Mouse (Mus musculus) forebrain, embryonic 10.5 days (tissue): Measurements from ENCODE around the gene Tor3a. TPM values are rescaled to one million over a fixed set of nuclear protein-coding genes. Genes with fewer than 3 reads are reported as not detected.

Experiments used
- DNase-seq: peaks from one replicate; pipeline ENCODE4 v3.0.0-alpha.2; 2017; ENCODE audit warnings: low spot score; ENCODE audit errors: extremely low spot score
- H3K27ac ChIP-seq: fragments of 300-500 bp; sonication (generic); 2 replicates; pipeline ENCODE4 v1.5.1; 2016; ENCODE audit warnings: mild to moderate bottlenecking
- H3K27me3 ChIP-seq: fragments of 300-500 bp; sonication (generic); 2 replicates; pipeline ENCODE4 v1.6.1; 2016; ENCODE audit warnings: mild to moderate bottlenecking; ENCODE audit not compliant: poor library complexity, severe bottlenecking
- H3K36me3 ChIP-seq: fragments of 300-500 bp; sonication (generic); replicated peaks from 2 replicates; pipeline ENCODE4 v1.6.1; 2016; ENCODE audit warnings: mild to moderate bottlenecking, moderate library complexity
- H3K4me1 ChIP-seq: fragments of 300-500 bp; sonication (generic); 2 replicates; pipeline ENCODE4 v1.6.1; 2016
- H3K4me3 ChIP-seq: fragments of 300-500 bp; sonication (generic); 2 replicates; pipeline ENCODE4 v1.5.1; 2016; ENCODE audit warnings: mild to moderate bottlenecking, moderate library complexity
- H3K9me3 ChIP-seq: fragments of 300-500 bp; sonication (generic); 2 replicates; pipeline ENCODE4 v1.6.1; 2016; ENCODE audit warnings: mild to moderate bottlenecking, moderate library complexity
- WGBS: fragments of 180-500 bp; shearing (Covaris S2); methylation state at CpG from one replicate; pipeline ENCODE4 v1.1.7; 2016; 5-methylcytosine and 5-hydroxymethylcytosine counted together
- polyA plus RNA-seq: library from polyadenylated mRNA; unstranded; fragments of >200 nt; fragmentation: Nextera tagmentation; extraction: Ambion mirVana; gene quantifications from 2 replicates; pipeline ENCODE4 v1.2.1, GENCODE M21; 2016

Tor3a gene
- polyA plus RNA-seq, 1 experiment from 2014 or later = 6.2 TPM

- Histone ChIP-seq H3K4me3 (no peak overlapping the region), H3K27me3 (no peaks in the 10 kb centered on the region), H3K36me3 (peaks cover 82% of the 10 kb centered on the region), H3K4me1 (peaks cover 3% of the 10 kb centered on the region), H3K27ac (no peak overlapping the region), H3K9me3 (no peaks in the 10 kb centered on the region)
- 92% methylated on average over 7 of the region's 7 CpGs for WGBS
- no peak for DNase-seq
Measured at GRCm38 (mm10) chr1:156702151-156702550, 28.0 kb upstream of the Tor3a start.

GRCm38 (mm10) chr1:156686025-156686661 lies 12.0 kb upstream of the Tor3a start:
- Histone ChIP-seq H3K4me1 (peaks cover 10% of the 10 kb centered on the region), H3K9me3 (no peaks in the 10 kb centered on the region), H3K4me3 (no peak overlapping the region), H3K36me3 (peaks cover 87% of the 10 kb centered on the region), H3K27me3 (no peaks in the 10 kb centered on the region), H3K27ac (no peak overlapping the region)
- 72% methylated on average over 7 of the region's 7 CpGs for WGBS
- no peak for DNase-seq

GRCm38 (mm10) chr1:156679599-156679998 lies 5.4 kb upstream of the Tor3a start:
- 85% methylated on average over 9 of the region's 9 CpGs for WGBS
- H3K36me3 ChIP-seq = peaks cover 41% of the 10 kb centered on the region
- no peak overlapping the region for H3K4me3 ChIP-seq
- H3K4me1 ChIP-seq = peaks cover 1% of the 10 kb centered on the region
- H3K27ac ChIP-seq = no peak overlapping the region
- DNase-seq = no peak
- peaks cover 5% of the 10 kb centered on the region for H3K27me3 ChIP-seq
- no peaks in the 10 kb centered on the region for H3K9me3 ChIP-seq

- no peak for DNase-seq
- Histone ChIP-seq H3K4me3 (no peak overlapping the region), H3K27me3 (peaks cover 22% of the 10 kb centered on the region), H3K9me3 (no peaks in the 10 kb centered on the region), H3K4me1 (peaks cover 22% of the 10 kb centered on the region), H3K36me3 (peaks cover 23% of the 10 kb centered on the region), H3K27ac (no peak overlapping the region)
- 83% methylated on average over 3 of the region's 3 CpGs for WGBS
Measured at GRCm38 (mm10) chr1:156677230-156677629, 3.1 kb upstream of the Tor3a start.

GRCm38 (mm10) chr1:156676596-156676995 lies 2.4 kb upstream of the Tor3a start:
- Histone ChIP-seq H3K27ac (no peak overlapping the region), H3K27me3 (peaks cover 26% of the 10 kb centered on the region), H3K9me3 (no peaks in the 10 kb centered on the region), H3K36me3 (peaks cover 20% of the 10 kb centered on the region), H3K4me3 (no peak overlapping the region), H3K4me1 (peaks cover 22% of the 10 kb centered on the region)
- DNase-seq = no peak
- 90% methylated on average over 5 of the region's 5 CpGs for WGBS

- H3K9me3 ChIP-seq = no peaks in the 10 kb centered on the region
- H3K27me3 ChIP-seq = peaks cover 26% of the 10 kb centered on the region
- WGBS = 39% methylated on average over 12 of the region's 12 CpGs
- no peak overlapping the region for H3K27ac ChIP-seq
- DNase-seq = peak; percentile 55
- H3K4me3 ChIP-seq = no peak overlapping the region
- H3K36me3 ChIP-seq = peaks cover 17% of the 10 kb centered on the region
- peaks cover 22% of the 10 kb centered on the region for H3K4me1 ChIP-seq
Measured at GRCm38 (mm10) chr1:156676171-156676570, 2.0 kb upstream of the Tor3a start.

- Histone ChIP-seq H3K9me3 (no peaks in the 10 kb centered on the region), H3K27me3 (peaks cover 26% of the 10 kb centered on the region), H3K4me3 (peak overlapping the region; percentile 63), H3K27ac (peak overlapping the region; percentile 79), H3K36me3 (no peaks in the 10 kb centered on the region), H3K4me1 (peaks cover 31% of the 10 kb centered on the region)
- 1% methylated on average over 29 of the region's 29 CpGs for WGBS
- DNase-seq = peak; percentile 38
Measured at GRCm38 (mm10) chr1:156673476-156674194, 521 bp downstream of the Tor3a start.

GRCm38 (mm10) chr1:156672720-156673475 lies 1.3 kb downstream of the Tor3a start:
- Histone ChIP-seq H3K4me1 (peaks cover 35% of the 10 kb centered on the region), H3K4me3 (peak overlapping the region; percentile 63), H3K9me3 (no peaks in the 10 kb centered on the region), H3K27me3 (peaks cover 26% of the 10 kb centered on the region), H3K36me3 (no peaks in the 10 kb centered on the region; the same call in 1 of the 2 replicates), H3K27ac (peak overlapping the region; percentile 79)
- no peak for DNase-seq
- 6% methylated on average over 14 of the region's 14 CpGs for WGBS

- DNase-seq = no peak
- no peak overlapping the region for H3K4me3 ChIP-seq
- H3K36me3 ChIP-seq = no peaks in the 10 kb centered on the region; the same call in 1 of the 2 replicates
- peaks cover 26% of the 10 kb centered on the region for H3K27me3 ChIP-seq
- 91% methylated on average over 3 of the region's 3 CpGs for WGBS
- no peak overlapping the region for H3K27ac ChIP-seq
- peaks cover 35% of the 10 kb centered on the region for H3K4me1 ChIP-seq
- no peaks in the 10 kb centered on the region for H3K9me3 ChIP-seq
Measured at GRCm38 (mm10) chr1:156671921-156672320, 2.2 kb downstream of the Tor3a start.

- H3K27me3 ChIP-seq = peaks cover 18% of the 10 kb centered on the region
- no peak overlapping the region for H3K27ac ChIP-seq
- DNase-seq = no peak
- H3K4me3 ChIP-seq = no peak overlapping the region
- H3K36me3 ChIP-seq = no peaks in the 10 kb centered on the region; the same call in 1 of the 2 replicates
- WGBS = 43% methylated on average over 11 of the region's 11 CpGs
- H3K4me1 ChIP-seq = peaks cover 39% of the 10 kb centered on the region
- no peaks in the 10 kb centered on the region for H3K9me3 ChIP-seq
Measured at GRCm38 (mm10) chr1:156669208-156669983, 4.8 kb downstream of the Tor3a start.

- H3K36me3 ChIP-seq = no peaks in the 10 kb centered on the region; the same call in 1 of the 2 replicates
- H3K27me3 ChIP-seq = peaks cover 14% of the 10 kb centered on the region
- DNase-seq = no peak
- H3K9me3 ChIP-seq = no peaks in the 10 kb centered on the region
- peaks cover 31% of the 10 kb centered on the region for H3K4me1 ChIP-seq
- H3K27ac ChIP-seq = no peak overlapping the region
- no peak overlapping the region for H3K4me3 ChIP-seq
- 32% methylated on average over 5 of the region's 5 CpGs for WGBS
Measured at GRCm38 (mm10) chr1:156668602-156669001, 5.6 kb downstream of the Tor3a start.
